Mouse (Mus musculus) hindbrain, embryonic 16.5 days (tissue): ENCODE measurements around the gene Eea1. TPM values are rescaled to one million over a fixed set of nuclear protein-coding genes. Genes with fewer than 3 reads are reported as not detected.

Source experiments
- ATAC-seq: fragments of 200-750 bp; cut with Nextera tagmentation; 2 replicates; pipeline ENCODE4 v1.8.0; 2017; ENCODE audit warnings: moderate TSS enrichment, moderate library complexity
- H3K27ac ChIP-seq: fragments of 300-500 bp; sonication (generic); 2 replicates; pipeline ENCODE4 v1.5.1; 2014; ENCODE audit warnings: low read depth, mild to moderate bottlenecking, control low read depth, low read length, moderate library complexity
- H3K27me3 ChIP-seq: fragments of 300-500 bp; sonication (generic); replicated peaks from 2 replicates; pipeline ENCODE4 v1.6.1; 2014; ENCODE audit warnings: low read length; ENCODE audit not compliant: control insufficient read depth, insufficient read depth
- H3K36me3 ChIP-seq: fragments of 300-500 bp; sonication (generic); 2 replicates; pipeline ENCODE4 v1.6.1; 2014; ENCODE audit warnings: mild to moderate bottlenecking, low read length, moderate library complexity, mixed read lengths; ENCODE audit not compliant: control insufficient read depth, insufficient read depth
- H3K4me1 ChIP-seq: fragments of 300-500 bp; sonication (generic); 2 replicates; pipeline ENCODE4 v1.6.1; 2014; ENCODE audit warnings: low read depth, low read length; ENCODE audit not compliant: control insufficient read depth, insufficient read depth
- H3K4me2 ChIP-seq: fragments of 300-500 bp; sonication (generic); 2 replicates; pipeline ENCODE4 v1.6.1; 2014; ENCODE audit warnings: mild to moderate bottlenecking, low read length, control low read depth, moderate library complexity
- H3K4me3 ChIP-seq: fragments of 300-500 bp; sonication (generic); 2 replicates; pipeline ENCODE4 v1.5.1; 2014; ENCODE audit warnings: mild to moderate bottlenecking, low read length, control low read depth, moderate library complexity
- H3K9ac ChIP-seq: fragments of 300-500 bp; sonication (generic); 2 replicates; pipeline ENCODE4 v1.6.1; 2014; ENCODE audit warnings: low read depth, mild to moderate bottlenecking, control low read depth, low read length, moderate library complexity
- H3K9me3 ChIP-seq: fragments of 300-500 bp; sonication (generic); 2 replicates; pipeline ENCODE4 v1.6.1; 2014; ENCODE audit warnings: mild to moderate bottlenecking, low read length, moderate library complexity; ENCODE audit not compliant: control insufficient read depth
- WGBS: fragments of 180-500 bp; shearing (Covaris S2); extraction: QIAGEN DNeasy Blood & Tissue Kit; methylation state at CpG from one replicate; pipeline ENCODE4 v1.1.7; 2014; 5-methylcytosine and 5-hydroxymethylcytosine counted together
- polyA plus RNA-seq: library from polyadenylated mRNA; unstranded; fragments of >200 nt; fragmentation: Nextera tagmentation; extraction: Ambion mirVana; gene quantifications from 2 replicates; pipeline ENCODE4 v1.2.1, GENCODE M21; 2015

The Eea1 gene
- polyA plus RNA-seq, 1 experiment from 2014 or later, result 23.2 TPM

DNA sequence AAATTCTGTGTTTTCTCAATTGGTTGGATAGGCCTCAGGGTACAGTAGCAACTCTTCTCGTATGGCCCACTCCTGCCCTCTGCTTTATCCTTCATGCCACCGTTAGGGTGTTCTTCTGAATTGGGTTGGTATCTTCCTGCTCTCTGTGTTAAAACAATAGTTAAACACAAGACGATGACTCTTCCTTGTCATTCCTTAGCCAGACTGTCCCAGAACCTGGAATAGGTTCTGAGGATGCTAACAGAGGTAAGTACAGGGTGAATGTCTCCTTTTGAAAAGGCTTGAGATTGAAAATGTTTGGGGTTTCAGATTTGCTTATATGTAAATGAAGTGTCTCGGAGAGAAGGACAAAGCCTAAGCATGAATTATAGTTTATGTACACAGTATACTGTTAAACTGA, 30.9 kb downstream of the Eea1 start:
- Histone ChIP-seq H3K4me1 (no peaks in the 10 kb centered on the region), H3K4me2 (no peak overlapping the region), H3K27ac (no peak overlapping the region), H3K27me3 (no peaks in the 10 kb centered on the region), H3K36me3 (peaks cover 5% of the 10 kb centered on the region; the same call in 1 of the 2 replicates), H3K9me3 (no peaks in the 10 kb centered on the region), H3K9ac (no peak overlapping the region), H3K4me3 (no peak overlapping the region)
- WGBS, result 92% methylated on average over 4 of the region's 4 CpGs
- ATAC-seq, result no peak

DNA sequence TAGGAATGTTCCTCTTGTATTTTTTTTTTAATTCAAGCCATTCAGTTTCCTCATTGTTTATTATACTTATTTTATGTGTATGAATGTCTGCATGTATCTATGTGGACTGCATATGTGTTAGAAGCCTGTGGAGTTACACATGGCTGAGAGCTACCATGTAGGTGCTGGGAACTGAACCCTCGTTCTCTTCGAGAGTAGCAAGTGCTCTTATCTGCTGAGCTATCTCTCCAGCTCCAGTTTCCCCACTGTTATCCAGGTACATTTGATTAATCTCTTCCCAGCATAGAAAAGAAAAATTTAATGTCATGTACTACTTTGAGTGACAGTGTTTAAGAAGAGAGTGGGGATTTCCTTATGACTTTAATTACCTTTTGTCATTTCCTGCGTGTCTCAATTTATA, 31.5 kb downstream of the Eea1 start:
- Histone ChIP-seq H3K4me3 (no peak overlapping the region), H3K4me1 (no peaks in the 10 kb centered on the region), H3K4me2 (no peak overlapping the region), H3K9ac (no peak overlapping the region), H3K27ac (no peak overlapping the region), H3K36me3 (peaks cover 5% of the 10 kb centered on the region; the same call in 1 of the 2 replicates), H3K27me3 (no peaks in the 10 kb centered on the region), H3K9me3 (no peaks in the 10 kb centered on the region)
- WGBS, result 90% methylated on average over 3 of the region's 3 CpGs
- no peak for ATAC-seq

DNA sequence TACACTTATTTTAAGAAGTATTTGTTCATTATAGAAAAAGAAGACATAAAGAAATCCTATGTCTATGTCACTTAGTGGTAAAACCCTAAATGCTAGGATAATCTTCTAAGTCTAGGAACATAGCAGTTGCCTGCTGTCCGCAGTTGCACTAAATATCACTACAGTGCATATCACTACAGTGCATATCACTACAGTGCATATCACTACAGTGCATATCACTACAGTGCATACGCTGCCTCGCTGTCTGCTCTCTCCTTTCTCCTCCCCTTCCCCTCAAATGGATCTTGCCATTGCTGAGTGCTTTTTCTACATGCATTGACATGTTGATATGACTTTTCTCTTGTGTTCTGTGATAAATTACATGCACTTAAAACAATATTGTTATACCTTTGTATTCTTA, 34.0 kb downstream of the Eea1 start:
- WGBS, result 100% methylated on average over 3 of the region's 3 CpGs
- Histone ChIP-seq H3K27me3 (no peaks in the 10 kb centered on the region), H3K27ac (no peak overlapping the region), H3K9ac (no peak overlapping the region), H3K4me3 (no peak overlapping the region), H3K36me3 (peaks cover 5% of the 10 kb centered on the region; the same call in 1 of the 2 replicates), H3K9me3 (no peaks in the 10 kb centered on the region), H3K4me2 (no peak overlapping the region), H3K4me1 (no peaks in the 10 kb centered on the region)
- no peak for ATAC-seq

DNA sequence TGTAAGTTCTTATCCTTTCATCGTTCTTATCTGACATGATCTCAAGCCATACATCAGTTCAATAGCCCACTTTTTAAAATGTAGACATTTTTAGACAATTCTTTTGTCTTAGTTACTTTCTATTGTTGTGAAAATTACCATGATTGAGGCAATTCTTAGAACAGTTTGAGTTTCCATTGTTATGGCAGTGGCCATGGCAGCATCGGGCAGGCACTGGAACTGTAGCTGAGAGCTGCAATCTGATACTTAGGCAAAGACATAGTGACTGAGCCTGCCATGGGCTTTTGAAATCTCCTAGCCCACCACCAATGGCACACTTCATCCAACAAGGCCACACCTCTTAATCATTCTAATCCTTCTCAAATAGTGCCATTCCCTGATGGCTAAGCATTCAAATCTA, 36.3 kb downstream of the Eea1 start:
- Histone ChIP-seq H3K27me3 (no peaks in the 10 kb centered on the region), H3K36me3 (peaks cover 5% of the 10 kb centered on the region; the same call in 1 of the 2 replicates), H3K4me3 (no peak overlapping the region), H3K4me1 (no peaks in the 10 kb centered on the region), H3K4me2 (no peak overlapping the region), H3K9ac (no peak overlapping the region), H3K9me3 (no peaks in the 10 kb centered on the region), H3K27ac (no peak overlapping the region)
- ATAC-seq, result no peak
- WGBS, result 94% methylated on average over 2 of the region's 2 CpGs

DNA sequence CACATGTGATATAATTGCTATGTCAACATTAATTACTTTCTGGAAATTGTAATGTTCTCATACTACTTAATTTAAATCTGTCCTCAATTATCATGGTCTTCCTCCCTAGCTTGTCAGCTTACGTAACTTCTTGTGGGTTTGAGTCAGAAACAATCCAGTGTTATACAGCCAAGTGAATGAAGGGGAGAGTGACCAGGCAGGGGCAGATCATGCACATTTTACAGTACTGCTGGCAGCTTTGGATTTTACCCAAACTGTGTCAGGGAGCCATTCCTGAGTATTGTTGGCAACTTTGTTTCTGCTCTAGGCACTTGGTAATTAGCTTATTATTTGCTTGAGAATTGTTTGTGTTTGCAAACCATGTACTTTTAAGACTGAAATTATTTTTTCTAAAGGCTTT, 49.3 kb downstream of the Eea1 start:
- no peak overlapping the region for H3K9ac ChIP-seq
- H3K9me3 ChIP-seq, result no peaks in the 10 kb centered on the region
- ATAC-seq, result no peak
- no peak overlapping the region for H3K27ac ChIP-seq
- no peak overlapping the region for H3K4me3 ChIP-seq
- no peaks in the 10 kb centered on the region for H3K36me3 ChIP-seq
- no peak overlapping the region for H3K4me2 ChIP-seq
- H3K27me3 ChIP-seq, result no peaks in the 10 kb centered on the region
- no peaks in the 10 kb centered on the region for H3K4me1 ChIP-seq
- 84% methylated on average over 1 of the region's 1 CpGs for WGBS

DNA sequence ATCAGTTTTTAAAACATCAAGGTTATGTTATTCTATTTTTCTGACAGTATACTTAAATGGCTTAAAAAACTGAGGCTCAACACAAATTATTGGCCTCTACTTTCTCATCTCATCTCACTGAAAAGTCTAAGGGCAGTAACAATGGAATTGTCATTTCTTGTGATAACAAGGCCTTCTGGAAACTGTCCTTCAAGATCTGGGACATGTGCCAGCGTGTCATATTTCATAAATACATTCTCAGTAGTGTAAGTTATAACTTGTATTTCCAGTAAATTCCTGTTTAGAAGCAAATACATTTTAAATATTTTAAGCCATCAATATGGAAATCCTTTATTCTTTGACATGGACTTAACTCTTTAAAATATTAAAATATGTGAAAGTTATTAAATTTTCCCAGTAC, 50.7 kb downstream of the Eea1 start:
- Histone ChIP-seq H3K27me3 (no peaks in the 10 kb centered on the region), H3K9ac (no peak overlapping the region), H3K36me3 (no peaks in the 10 kb centered on the region), H3K4me1 (no peaks in the 10 kb centered on the region), H3K27ac (no peak overlapping the region), H3K4me2 (no peak overlapping the region), H3K4me3 (no peak overlapping the region), H3K9me3 (no peaks in the 10 kb centered on the region)
- no peak for ATAC-seq
- WGBS, result 76% methylated on average over 1 of the region's 1 CpGs

DNA sequence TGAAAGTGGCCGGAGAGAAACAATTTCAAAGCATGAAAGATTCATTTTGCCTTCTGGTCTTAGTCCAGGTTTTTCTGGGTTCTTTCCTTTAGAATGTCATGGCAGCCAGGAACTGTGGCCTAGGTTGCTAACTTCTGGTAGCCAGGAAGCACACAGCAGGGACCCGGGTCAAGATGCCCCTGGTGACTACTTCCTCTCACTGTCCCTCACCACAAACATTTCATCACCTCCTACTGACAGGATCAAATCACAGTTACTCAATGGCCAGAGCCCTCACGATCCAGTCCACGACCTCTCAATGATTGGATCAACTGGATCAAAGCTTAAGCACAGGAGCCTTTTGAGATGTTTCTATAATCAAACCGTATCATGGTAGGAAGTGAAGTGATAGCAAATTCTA, 60.5 kb downstream of the Eea1 start:
- Histone ChIP-seq H3K4me3 (no peak overlapping the region), H3K9ac (no peak overlapping the region), H3K27ac (no peak overlapping the region), H3K36me3 (peaks cover 2% of the 10 kb centered on the region), H3K4me1 (no peaks in the 10 kb centered on the region), H3K4me2 (no peak overlapping the region), H3K9me3 (no peaks in the 10 kb centered on the region), H3K27me3 (no peaks in the 10 kb centered on the region)
- ATAC-seq, result no peak
- WGBS, result 70% methylated on average over 5 of the region's 5 CpGs

DNA sequence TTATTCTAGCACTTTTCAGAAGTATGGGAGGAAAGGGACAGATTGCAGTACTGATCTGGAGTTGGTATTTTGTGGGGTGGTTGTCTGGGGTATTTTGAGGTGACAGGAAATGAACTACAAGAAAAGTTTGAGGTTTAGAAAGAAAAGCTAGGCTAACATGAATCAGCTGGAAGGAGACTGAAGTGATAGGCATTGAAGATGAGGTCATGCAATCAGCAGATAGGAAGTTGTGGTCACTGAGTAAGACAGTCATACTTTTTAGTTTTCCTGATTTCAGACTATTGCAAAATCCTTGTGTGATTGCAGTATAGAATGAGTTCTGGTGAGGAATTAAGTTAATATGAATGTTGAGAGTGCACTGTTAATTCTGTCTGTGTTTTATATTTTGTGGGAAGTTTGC, 75.3 kb downstream of the Eea1 start:
- Histone ChIP-seq H3K27me3 (no peaks in the 10 kb centered on the region), H3K27ac (no peak overlapping the region), H3K36me3 (peaks cover 18% of the 10 kb centered on the region), H3K9me3 (no peaks in the 10 kb centered on the region), H3K9ac (no peak overlapping the region), H3K4me1 (no peaks in the 10 kb centered on the region), H3K4me3 (no peak overlapping the region), H3K4me2 (no peak overlapping the region)
- no peak for ATAC-seq

DNA sequence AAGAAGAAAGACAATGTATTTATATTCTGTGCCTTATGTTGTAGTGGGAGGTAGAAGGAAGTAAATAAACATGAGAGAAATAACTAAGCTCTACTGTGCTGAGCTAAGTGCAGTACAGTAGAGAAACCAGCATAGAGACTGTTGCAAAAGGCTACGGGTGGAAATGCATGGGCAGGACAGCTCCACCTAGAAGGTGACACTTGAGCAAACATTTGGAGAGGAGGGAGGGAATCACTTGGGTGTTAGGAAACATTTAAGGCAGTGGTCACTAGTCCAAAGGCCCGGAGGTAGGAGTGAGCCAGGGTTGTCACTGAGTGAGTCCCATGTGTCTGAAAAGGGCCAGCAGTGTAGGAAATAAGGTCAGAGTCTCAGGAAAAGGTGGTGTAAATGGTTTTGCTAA, 77.0 kb downstream of the Eea1 start:
- Histone ChIP-seq H3K9me3 (no peaks in the 10 kb centered on the region), H3K27ac (no peak overlapping the region), H3K4me2 (no peak overlapping the region), H3K4me3 (no peak overlapping the region), H3K4me1 (no peaks in the 10 kb centered on the region), H3K27me3 (no peaks in the 10 kb centered on the region), H3K9ac (no peak overlapping the region), H3K36me3 (peaks cover 7% of the 10 kb centered on the region)
- ATAC-seq, result no peak
- 86% methylated on average over 2 of the region's 2 CpGs for WGBS

DNA sequence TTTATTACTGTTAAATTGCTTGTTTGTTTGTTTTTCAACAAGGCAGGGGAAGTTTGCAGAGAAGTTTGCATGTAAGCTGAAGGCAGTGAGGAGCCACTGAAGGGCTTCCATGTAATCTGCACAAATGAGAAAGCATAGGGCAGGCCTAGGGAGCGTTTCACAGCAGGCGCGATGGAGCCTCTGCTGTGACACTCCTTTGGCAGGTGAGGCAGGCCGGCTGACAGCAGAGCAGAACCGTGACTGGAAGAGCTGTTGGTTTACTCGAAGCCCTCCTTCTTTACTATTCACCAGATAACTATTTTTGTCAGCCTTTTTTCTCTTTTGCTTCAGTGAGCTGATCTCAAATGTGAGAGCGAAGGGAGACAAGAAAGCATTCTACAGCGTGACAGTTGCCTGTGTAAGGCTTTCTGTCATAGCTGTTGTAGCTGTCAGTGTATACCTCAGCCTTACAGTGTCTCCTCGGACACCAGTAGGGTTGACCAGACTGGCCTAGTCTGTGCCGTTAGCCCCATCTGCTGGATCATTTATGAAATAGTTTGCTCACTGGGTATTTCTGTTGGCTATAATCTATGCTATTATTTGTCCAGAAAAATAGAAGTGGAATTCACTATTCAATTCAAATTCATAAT, 93.0 kb downstream of the Eea1 start:
- no peak overlapping the region for H3K4me3 ChIP-seq
- H3K36me3 ChIP-seq, result peaks cover 2% of the 10 kb centered on the region
- H3K4me2 ChIP-seq, result no peak overlapping the region
- no peaks in the 10 kb centered on the region for H3K4me1 ChIP-seq
- H3K27ac ChIP-seq, result no peak overlapping the region
- H3K9ac ChIP-seq, result no peak overlapping the region
- H3K27me3 ChIP-seq, result no peaks in the 10 kb centered on the region
- no peaks in the 10 kb centered on the region for H3K9me3 ChIP-seq
- WGBS, result 41% methylated on average over 10 of the region's 10 CpGs
- ATAC-seq, result peak; percentile 91
